Mouse (Mus musculus): ENCODE data around the gene Trim45.

The Trim45 gene

GRCm38 (mm10) chr3:100932077-100932944 is 10.3 kb downstream of the Trim45 start:
- DNase-seq: no peak

GRCm38 (mm10) chr3:100935521-100935920 is 13.5 kb downstream of the Trim45 start:
- no peak for DNase-seq

GRCm38 (mm10) chr3:100936201-100936600 is 14.2 kb downstream of the Trim45 start:
- DNase-seq: no peak

GRCm38 (mm10) chr3:100938211-100938610 is 16.2 kb downstream of the Trim45 start:
- no peak for DNase-seq

DNA sequence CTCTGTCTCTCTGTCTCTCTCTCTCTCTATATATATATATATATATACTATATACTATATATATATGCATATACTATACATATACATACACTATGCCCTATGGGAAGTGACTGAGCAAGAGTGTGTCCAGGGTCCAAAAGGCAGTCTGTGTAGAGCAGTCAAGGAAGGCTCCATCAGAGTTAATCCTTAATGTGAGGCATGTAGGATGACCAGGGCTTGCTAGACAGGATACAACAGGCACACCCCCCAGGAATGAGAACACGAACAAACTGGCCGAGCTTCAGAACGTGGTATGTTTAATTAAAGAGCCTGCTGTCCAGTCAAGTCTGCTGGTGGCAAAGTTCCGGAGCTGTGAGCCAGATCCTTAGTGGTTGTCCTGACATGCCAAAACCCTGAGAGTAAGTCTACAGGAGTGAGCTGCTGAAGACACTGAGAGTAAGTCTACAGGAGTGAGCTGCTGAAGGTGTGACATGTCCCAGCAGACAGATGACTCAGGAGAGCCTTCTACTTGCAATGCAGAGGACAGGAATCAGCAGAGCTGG is 18.6 kb downstream of the Trim45 start:
- DNase-seq: no peak

DNA sequence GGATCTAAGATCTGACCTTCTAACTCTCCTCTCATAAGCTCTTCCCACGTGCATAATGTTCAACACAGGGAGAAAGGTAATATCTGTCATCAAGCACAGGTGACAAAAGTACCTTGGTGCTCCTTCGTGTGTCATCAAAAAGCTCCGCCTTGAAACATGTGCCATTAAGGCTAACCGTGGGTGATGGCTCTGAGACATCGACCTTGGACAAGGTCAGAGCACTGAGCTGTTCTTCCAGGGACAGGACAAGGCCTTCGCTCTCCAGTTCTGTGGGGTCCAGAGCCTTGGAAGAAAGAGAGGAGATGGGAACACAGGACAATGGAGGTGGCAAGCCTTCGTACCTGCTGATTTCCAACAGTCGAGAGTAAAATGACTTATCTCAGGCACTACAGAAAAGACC is 25.3 kb downstream of the Trim45 start:
- DNase-seq: no peak

- DNase-seq: no peak
Observed at GRCm38 (mm10) chr3:100951531-100951930, 29.5 kb downstream of the Trim45 start.

- no peak for DNase-seq
Observed at GRCm38 (mm10) chr3:100954616-100955015, 32.6 kb downstream of the Trim45 start.

GRCm38 (mm10) chr3:100961007-100961406 is 39.0 kb downstream of the Trim45 start:
- no peak for DNase-seq

DNA sequence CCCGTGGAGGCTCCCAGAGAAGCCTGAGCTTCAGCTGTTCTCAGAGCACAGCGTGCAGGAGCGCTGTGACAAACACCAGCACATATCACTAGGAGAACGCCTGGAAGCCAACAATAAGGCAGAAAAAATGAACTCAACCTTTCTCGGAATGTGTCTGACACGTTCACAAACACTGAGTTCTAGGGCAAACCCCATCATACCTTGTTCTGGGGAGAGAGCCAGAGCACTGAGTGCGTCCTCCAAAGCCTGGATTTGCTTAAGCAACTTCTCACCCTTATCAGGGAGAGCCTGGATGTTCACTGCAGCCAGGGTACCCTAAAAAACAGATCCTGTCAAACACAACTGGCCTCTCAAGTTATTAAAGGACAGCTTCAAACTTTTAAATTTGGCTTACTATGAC is 39.5 kb downstream of the Trim45 start:
- DNase-seq: peak in 1 of 2 experiments; percentile 9

DNA sequence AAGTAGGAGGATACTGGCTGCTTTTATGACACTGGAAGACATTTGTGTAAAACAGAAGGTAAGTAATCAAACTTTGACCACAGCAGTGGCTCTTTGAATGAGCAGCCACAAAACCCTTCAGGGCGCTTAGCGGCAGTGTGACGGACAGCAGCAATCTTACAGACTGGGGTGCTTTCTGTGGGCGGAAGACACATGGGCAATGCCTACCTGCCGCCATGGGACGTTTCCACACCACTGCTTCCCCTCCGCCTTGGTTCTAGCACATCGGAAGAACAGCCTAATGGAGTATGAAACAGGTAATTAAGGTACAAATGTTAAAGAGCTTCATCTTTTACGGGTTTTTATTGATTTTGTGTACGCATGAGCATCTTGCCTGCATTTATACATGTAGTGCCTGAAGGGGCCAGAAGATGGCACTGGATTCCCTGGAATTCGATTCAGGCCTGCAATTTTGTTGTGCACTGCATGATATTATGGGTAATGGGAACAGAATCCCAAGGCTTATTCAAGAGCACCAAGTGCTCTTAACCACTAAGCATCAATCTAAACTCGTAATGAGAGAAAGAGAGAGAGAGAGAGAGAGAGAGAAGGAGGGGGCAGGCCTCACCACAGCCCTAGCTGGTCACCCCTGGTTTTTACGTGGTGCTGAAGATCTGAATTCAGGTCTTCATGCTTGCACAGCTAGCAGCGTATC is 42.0 kb downstream of the Trim45 start:
- DNase-seq: peak in 1 of 2 experiments; percentile 21

DNA sequence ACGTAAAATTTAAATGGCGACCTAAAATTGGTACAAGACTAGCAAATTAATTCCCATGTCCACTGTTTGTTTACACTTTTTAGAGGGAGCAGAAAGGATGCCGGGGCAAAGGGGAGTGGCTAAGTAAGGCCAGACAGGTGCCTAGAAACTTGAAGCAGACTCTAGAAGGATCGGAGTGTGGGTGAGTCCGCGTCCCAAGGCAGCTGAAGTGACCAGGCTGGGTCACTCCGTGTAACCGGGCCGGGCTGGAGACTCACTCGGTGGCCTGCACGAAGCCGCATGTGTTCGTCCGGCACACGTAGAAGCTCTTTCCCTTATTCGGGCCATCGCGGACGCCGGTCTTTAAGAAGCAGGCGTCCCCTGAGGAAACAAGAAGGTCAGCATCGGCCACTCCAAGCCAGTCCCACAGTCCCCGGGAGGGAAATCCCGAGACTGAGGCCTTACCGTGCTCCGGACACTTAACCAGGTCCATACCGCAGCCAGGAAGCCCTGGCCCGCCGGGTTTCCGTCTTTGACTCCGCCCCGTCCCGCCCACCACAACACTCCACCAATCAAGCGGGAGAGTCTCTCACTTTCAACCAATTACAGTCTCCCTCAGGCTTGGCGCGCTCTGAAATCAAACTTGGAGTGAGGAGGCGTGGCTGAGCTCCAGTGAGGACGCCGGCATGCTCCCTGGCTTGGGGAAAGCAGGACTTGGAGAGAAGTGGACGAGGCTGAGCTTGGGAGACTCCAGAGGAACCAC is 47.3 kb downstream of the Trim45 start, which contains the start of gene Ttf2:
Ttf2 (minus strand) TSS at position 488 of the 742 bp plus-strand sequence.
- DNase-seq: peak; percentile 94 to 95

GRCm38 (mm10) chr3:100973906-100974305 is 51.9 kb downstream of the Trim45 start:
- no peak for DNase-seq

GRCm38 (mm10) chr3:100979290-100979689 is 57.3 kb downstream of the Trim45 start:
- DNase-seq: no peak
